Mouse (Mus musculus): ENCODE results near the gene Gng5. TPM values are rescaled to one million over a fixed set of nuclear protein-coding genes. Genes with fewer than 3 reads are reported as not detected.

Gng5 gene
- polyA plus RNA-seq, 1 experiment from 2014 or later = 888 TPM

- WGBS = under 1% methylated on average over 56 of the region's 57 CpGs
- Histone ChIP-seq H3K4me3 (peak overlapping the region; percentile 84), H3K4me2 (peak overlapping the region; percentile 70), H3K27me3 (no peaks in the 10 kb centered on the region), H3K9me3 (no peaks in the 10 kb centered on the region), H3K27ac (peak overlapping the region; percentile 97), H3K4me1 (peaks cover 24% of the 10 kb centered on the region), H3K9ac (peak overlapping the region; percentile 80), H3K36me3 (peaks cover 14% of the 10 kb centered on the region)
- peak; percentile 73 for ATAC-seq (ENCODE audit: borderline replicate concordance, extremely low read depth, low FRiP score, low TSS enrichment)
These were observed 599 bp downstream of the Gng5 start for GRCm38 (mm10) chr3:146500003-146500809.

DNA sequence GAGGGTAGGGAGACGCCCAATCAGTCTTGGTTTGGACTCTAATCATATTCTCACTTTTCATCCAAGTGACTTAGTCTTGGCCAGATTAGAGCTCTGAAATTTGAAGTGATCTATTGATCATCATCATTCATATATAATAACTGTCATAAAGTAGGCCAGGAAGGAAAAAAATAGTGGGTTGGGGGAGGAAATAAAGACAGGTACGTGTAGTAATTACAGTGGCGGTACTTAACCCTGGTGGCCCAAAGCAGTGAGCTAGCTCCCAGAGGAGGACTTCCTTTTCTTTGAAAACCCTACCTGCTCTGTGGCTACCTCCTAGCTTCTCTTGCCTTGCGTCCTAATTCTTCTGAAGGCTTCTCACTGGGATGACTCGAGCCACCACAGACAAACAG, 1.2 kb downstream of the Gng5 start:
- no peaks in the 10 kb centered on the region for H3K9me3 ChIP-seq
- H3K36me3 ChIP-seq = peaks cover 19% of the 10 kb centered on the region
- 4% methylated on average over 5 of the region's 5 CpGs for WGBS

DNA sequence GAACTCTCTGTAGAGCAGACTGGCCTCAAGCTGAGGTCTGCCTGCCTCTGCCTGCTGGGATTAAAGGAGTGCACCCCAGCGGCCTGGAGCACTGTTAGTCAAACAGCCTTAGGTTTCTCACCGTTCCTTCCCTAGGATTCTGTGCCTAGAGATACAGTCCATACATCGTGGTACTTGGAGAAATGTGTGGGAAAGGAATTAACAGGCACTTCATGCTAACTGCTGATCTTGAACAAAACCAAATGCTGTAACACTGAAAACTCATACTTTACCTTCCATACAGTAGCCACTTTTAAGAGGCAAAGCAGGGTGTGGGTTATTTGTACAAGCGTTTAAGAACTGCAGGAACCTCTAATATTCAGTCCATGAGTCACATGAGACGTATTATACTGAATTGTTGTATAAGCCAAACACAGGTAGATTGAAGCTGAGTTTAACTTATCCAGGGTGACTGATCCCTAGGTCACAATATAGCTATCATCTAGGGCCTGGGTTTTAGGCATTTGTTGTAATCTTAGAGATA, 2.1 kb downstream of the Gng5 start:
- Histone ChIP-seq H3K9me3 (no peaks in the 10 kb centered on the region), H3K27me3 (no peaks in the 10 kb centered on the region), H3K27ac (peak overlapping the region; percentile 97), H3K4me1 (peaks cover 24% of the 10 kb centered on the region), H3K4me2 (peak overlapping the region; percentile 70), H3K36me3 (peaks cover 26% of the 10 kb centered on the region), H3K9ac (peak overlapping the region; percentile 80; the same call in 1 of the 2 replicates), H3K4me3 (peak overlapping the region; percentile 84)
- ATAC-seq (ENCODE audit: borderline replicate concordance, extremely low read depth, low FRiP score, low TSS enrichment) = no peak
- WGBS = 25% methylated on average over 5 of the region's 5 CpGs

More for the DNA sequence above, 1.2 kb downstream of the Gng5 start:
- peaks cover 24% of the 10 kb centered on the region for H3K4me1 ChIP-seq
- peak overlapping the region; percentile 80 for H3K9ac ChIP-seq
- no peaks in the 10 kb centered on the region for H3K27me3 ChIP-seq
- ATAC-seq (ENCODE audit: borderline replicate concordance, extremely low read depth, low FRiP score, low TSS enrichment) = no peak
- peak overlapping the region; percentile 70 for H3K4me2 ChIP-seq
- H3K4me3 ChIP-seq = peak overlapping the region; percentile 84
- H3K27ac ChIP-seq = peak overlapping the region; percentile 97

- Histone ChIP-seq H3K36me3 (peaks cover 70% of the 10 kb centered on the region), H3K27me3 (no peaks in the 10 kb centered on the region), H3K4me1 (peaks cover 11% of the 10 kb centered on the region), H3K9me3 (no peaks in the 10 kb centered on the region), H3K27ac (no peak overlapping the region), H3K4me2 (no peak overlapping the region), H3K9ac (no peak overlapping the region), H3K4me3 (no peak overlapping the region)
- ATAC-seq (ENCODE audit: borderline replicate concordance, extremely low read depth, low FRiP score, low TSS enrichment) = no peak
- WGBS = 99% methylated on average over 7 of the region's 7 CpGs
These were observed 7.1 kb downstream of the Gng5 start for GRCm38 (mm10) chr3:146506711-146507110.

- H3K4me3 ChIP-seq = peak overlapping the region; percentile 84
- H3K4me1 ChIP-seq = peaks cover 6% of the 10 kb centered on the region; the same call in 1 of the 2 replicates
- peak overlapping the region; percentile 58 for H3K4me2 ChIP-seq
- H3K27me3 ChIP-seq = no peaks in the 10 kb centered on the region
- peak overlapping the region; percentile 79 for H3K9ac ChIP-seq
- H3K9me3 ChIP-seq = no peaks in the 10 kb centered on the region
- 22% methylated on average over 5 of the region's 5 CpGs for WGBS
- H3K27ac ChIP-seq = peak overlapping the region; percentile 98
- no peak for ATAC-seq (ENCODE audit: borderline replicate concordance, extremely low read depth, low FRiP score, low TSS enrichment)
- peaks cover 21% of the 10 kb centered on the region; the same call in 1 of the 2 replicates for H3K36me3 ChIP-seq
These were observed 20.7 kb downstream of the Gng5 start for GRCm38 (mm10) chr3:146520226-146520797.

- Histone ChIP-seq H3K27ac (peak within 1 kb of the TSS; percentile 98), H3K4me1 (peaks cover 6% of the 10 kb centered on the region; the same call in 1 of the 2 replicates), H3K27me3 (no peaks in the 10 kb centered on the region), H3K36me3 (peaks cover 18% of the 10 kb centered on the region; the same call in 1 of the 2 replicates), H3K9me3 (no peaks in the 10 kb centered on the region), H3K4me3 (peak within 1 kb of the TSS; percentile 84), H3K4me2 (peak within 1 kb of the TSS; percentile 58), H3K9ac (peak within 1 kb of the TSS; percentile 79)
- peak; percentile 95 for ATAC-seq (ENCODE audit: borderline replicate concordance, extremely low read depth, low FRiP score, low TSS enrichment)
- WGBS = under 1% methylated on average over 50 of the region's 82 CpGs
These were observed 21.4 kb downstream of the Gng5 start, which contains the start of gene Rpf1 for GRCm38 (mm10) chr3:146520798-146521651. Gene Rpf1, minus strand, starts transcription at chr3:146521429.

DNA sequence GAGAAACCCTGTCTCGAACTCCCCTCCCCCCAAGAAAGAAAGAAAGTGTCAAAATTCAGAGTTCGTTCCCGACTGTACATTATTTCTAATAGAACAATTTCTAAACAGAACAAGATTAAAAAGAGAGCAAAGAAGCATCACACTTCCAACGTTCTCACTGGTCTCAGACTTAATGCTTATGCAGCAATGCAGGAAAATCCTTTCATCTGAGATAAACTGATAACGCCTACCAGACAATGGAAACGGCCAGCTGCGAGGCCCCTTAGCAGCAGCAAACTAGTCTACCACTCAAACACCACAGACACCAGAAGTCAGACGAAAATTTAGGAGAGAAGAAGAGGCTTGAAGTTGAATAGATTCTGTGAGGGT, 22.0 kb downstream of the Gng5 start:
- H3K4me1 ChIP-seq = peaks cover 6% of the 10 kb centered on the region; the same call in 1 of the 2 replicates
- H3K36me3 ChIP-seq = peaks cover 18% of the 10 kb centered on the region; the same call in 1 of the 2 replicates
- no peaks in the 10 kb centered on the region for H3K9me3 ChIP-seq
- ATAC-seq (ENCODE audit: borderline replicate concordance, extremely low read depth, low FRiP score, low TSS enrichment) = no peak
- WGBS = 9% methylated on average over 8 of the region's 8 CpGs
- H3K27me3 ChIP-seq = no peaks in the 10 kb centered on the region
- peak overlapping the region; percentile 84 for H3K4me3 ChIP-seq
- peak overlapping the region; percentile 58 for H3K4me2 ChIP-seq
- peak overlapping the region; percentile 79 for H3K9ac ChIP-seq
- peak overlapping the region; percentile 98 for H3K27ac ChIP-seq

GRCm38 (mm10) chr3:146528335-146528734, 28.7 kb downstream of the Gng5 start:
- no peak for ATAC-seq (ENCODE audit: borderline replicate concordance, extremely low read depth, low FRiP score, low TSS enrichment)
- no peak overlapping the region for H3K4me3 ChIP-seq
- no peaks in the 10 kb centered on the region for H3K27me3 ChIP-seq
- 22% methylated on average over 2 of the region's 2 CpGs for WGBS
- H3K9me3 ChIP-seq = no peaks in the 10 kb centered on the region
- H3K27ac ChIP-seq = no peak overlapping the region
- H3K36me3 ChIP-seq = no peaks in the 10 kb centered on the region
- H3K9ac ChIP-seq = no peak overlapping the region
- H3K4me2 ChIP-seq = no peak overlapping the region
- H3K4me1 ChIP-seq = no peaks in the 10 kb centered on the region

DNA sequence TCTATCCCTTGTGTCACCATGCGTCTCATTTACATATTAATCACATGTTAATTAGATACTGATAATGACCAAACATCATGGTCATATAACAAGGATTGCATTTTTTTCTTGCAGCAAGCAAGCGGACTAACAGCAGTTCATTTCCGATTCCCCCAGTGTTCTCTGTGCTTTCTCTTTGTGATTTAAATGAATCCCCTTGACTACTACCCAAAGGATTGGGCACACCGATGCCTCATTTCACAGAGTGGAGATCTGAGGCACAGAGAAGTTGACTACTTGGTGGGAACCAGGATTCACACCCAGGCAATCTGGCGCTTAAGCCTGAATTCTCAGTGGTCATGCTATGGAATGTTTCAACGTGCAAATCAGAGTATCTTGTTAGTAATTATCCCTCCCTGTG, 35.4 kb downstream of the Gng5 start:
- H3K4me1 ChIP-seq = no peaks in the 10 kb centered on the region
- no peak overlapping the region for H3K9ac ChIP-seq
- H3K9me3 ChIP-seq = no peaks in the 10 kb centered on the region
- 62% methylated on average over 6 of the region's 6 CpGs for WGBS
- H3K36me3 ChIP-seq = no peaks in the 10 kb centered on the region
- no peak overlapping the region for H3K4me3 ChIP-seq
- no peak overlapping the region for H3K4me2 ChIP-seq
- no peaks in the 10 kb centered on the region for H3K27me3 ChIP-seq
- H3K27ac ChIP-seq = no peak overlapping the region
- ATAC-seq (ENCODE audit: borderline replicate concordance, extremely low read depth, low FRiP score, low TSS enrichment) = no peak

- H3K9ac ChIP-seq = no peak overlapping the region
- H3K4me1 ChIP-seq = no peaks in the 10 kb centered on the region
- H3K27me3 ChIP-seq = no peaks in the 10 kb centered on the region
- WGBS = 38% methylated on average over 4 of the region's 4 CpGs
- no peak overlapping the region for H3K4me2 ChIP-seq
- peak overlapping the region; percentile 19; the same call in 1 of the 2 replicates for H3K27ac ChIP-seq
- H3K36me3 ChIP-seq = no peaks in the 10 kb centered on the region
- ATAC-seq (ENCODE audit: borderline replicate concordance, extremely low read depth, low FRiP score, low TSS enrichment) = no peak
- no peak overlapping the region for H3K4me3 ChIP-seq
- H3K9me3 ChIP-seq = no peaks in the 10 kb centered on the region
These were observed 41.1 kb downstream of the Gng5 start for GRCm38 (mm10) chr3:146540521-146541273.

- H3K36me3 ChIP-seq = no peaks in the 10 kb centered on the region
- ATAC-seq (ENCODE audit: borderline replicate concordance, extremely low read depth, low FRiP score, low TSS enrichment) = no peak
- no peaks in the 10 kb centered on the region for H3K4me1 ChIP-seq
- H3K4me2 ChIP-seq = no peak overlapping the region
- WGBS = 5% methylated on average over 1 of the region's 1 CpGs
- H3K9me3 ChIP-seq = no peaks in the 10 kb centered on the region
- H3K9ac ChIP-seq = no peak overlapping the region
- H3K27ac ChIP-seq = no peak overlapping the region
- H3K4me3 ChIP-seq = no peak overlapping the region
- H3K27me3 ChIP-seq = no peaks in the 10 kb centered on the region
These were observed 44.0 kb downstream of the Gng5 start for GRCm38 (mm10) chr3:146543632-146544031.
